Mouse (Mus musculus): ENCODE results near the gene Rhobtb3. TPM values are rescaled to one million over a fixed set of nuclear protein-coding genes. Genes with fewer than 3 reads are reported as not detected.

Gene Rhobtb3
- 0.55 and 1.3 TPM in 2 replicates for polyA plus RNA-seq (2012; ENCODE audit: insufficient read depth, insufficient read length, missing spikeins)

DNA sequence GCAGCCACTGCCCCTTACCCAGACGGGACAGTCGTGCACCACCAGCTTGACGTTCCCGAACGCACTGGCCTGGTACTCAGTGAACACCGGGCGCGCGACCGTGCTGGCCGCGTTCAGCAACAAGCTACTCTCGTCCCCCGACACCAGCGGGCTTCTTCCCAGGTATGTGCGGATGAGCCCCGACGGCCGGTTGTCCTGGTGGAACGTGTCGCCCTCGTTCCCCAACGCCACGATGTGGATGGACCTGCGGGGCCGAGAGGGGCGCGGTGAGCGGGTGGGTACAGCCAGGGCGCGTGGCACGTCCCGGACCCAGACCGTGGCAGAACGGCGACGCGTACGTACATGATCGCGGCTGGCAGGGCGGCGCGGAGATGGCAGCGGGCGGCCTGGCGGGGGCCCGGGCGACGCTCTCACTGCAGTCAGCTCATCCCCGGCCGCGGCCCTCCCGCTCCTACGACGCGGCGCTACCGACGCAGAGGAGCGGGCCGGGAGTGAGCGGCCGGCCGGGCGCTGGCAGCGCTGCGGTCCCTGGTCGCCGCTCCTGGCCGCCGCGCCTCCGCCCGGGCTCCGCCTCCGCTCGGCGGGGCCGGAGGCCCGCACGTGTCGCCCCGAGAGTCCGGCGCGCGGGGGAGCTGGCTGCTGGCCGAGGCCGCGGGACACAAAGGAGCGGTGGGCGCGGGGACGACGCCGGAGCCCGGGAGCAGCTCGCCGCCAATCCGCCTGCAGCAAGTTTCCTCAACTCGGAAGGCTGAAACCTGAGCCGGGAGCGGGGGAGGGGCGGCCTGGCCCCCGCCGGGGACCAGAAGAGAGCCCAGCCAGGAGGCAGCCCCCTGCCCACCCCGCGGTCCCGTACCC is at the start of gene Rhobtb3:
Gene Rhobtb3, minus strand, starts transcription at position 737 of the 855 bp plus-strand sequence.
- peaks cover 5% of the 10 kb centered on the region for H3K4me1 ChIP-seq (ENCODE audit: control insufficient read depth, insufficient read depth, low read length)
- no peak for TF ChIP-seq POLR2A (IDR thresholded peaks at IDR 0.05; ENCODE audit: borderline replicate concordance, low read depth, low read length)
- no peak for TF ChIP-seq CTCF (IDR thresholded peaks at IDR 0.05; ENCODE audit: low read depth, low read length)
- H3K4me3 ChIP-seq (ENCODE audit: insufficient read depth, low read length): peak within 1 kb of the TSS; percentile 85
- H3K27ac ChIP-seq (ENCODE audit: insufficient read depth, low read depth, low read length): no peak within 1 kb of the TSS

DNA sequence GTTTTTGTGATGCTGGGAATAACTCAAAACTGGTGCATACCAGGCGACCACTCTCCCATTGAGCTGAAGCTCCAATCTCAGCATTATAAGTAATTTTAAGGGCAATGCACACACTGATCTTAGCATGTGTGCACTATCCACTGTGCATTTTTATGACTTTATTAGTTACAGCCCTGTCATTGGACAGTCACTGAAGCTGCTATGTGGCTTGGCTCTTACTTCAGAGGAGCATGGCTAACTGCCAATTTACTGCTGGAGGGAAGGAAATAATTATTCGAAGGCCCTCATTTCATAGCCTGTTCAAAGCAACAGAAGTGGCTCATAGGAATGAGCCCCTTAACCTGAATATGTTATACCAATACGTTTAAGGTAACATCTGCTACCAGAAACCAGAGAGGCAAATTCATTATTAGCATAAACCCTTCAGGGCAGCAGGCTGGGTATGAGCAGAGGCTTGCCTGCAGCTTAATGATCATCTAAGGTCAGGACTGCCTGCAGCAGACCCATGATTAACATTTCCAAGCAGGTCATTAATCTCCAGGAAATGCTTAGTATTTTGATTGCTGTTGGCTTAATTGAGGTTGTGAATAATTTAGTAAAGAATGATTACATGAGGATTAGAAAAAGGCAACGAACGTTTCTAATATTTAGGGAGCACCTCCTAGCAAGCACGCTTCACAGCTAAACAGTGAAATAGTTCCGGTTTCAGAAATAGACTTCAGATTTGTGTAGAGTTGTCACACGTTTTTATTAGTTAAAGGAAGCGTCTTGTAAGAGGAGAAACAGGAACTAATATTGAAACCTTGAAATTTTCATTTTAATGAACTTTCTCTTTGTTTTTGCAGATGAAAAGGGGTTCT is 48.7 kb upstream of the Rhobtb3 start:
- TF ChIP-seq CTCF (IDR thresholded peaks at IDR 0.05; ENCODE audit: low read depth, low read length) (no peak), POLR2A (IDR thresholded peaks at IDR 0.05; ENCODE audit: borderline replicate concordance, low read depth, low read length) (no peak)
- peak overlapping the region; percentile 95 for H3K27ac ChIP-seq (ENCODE audit: insufficient read depth, low read depth, low read length)
- H3K4me3 ChIP-seq (ENCODE audit: insufficient read depth, low read length): no peak overlapping the region
- peaks cover 16% of the 10 kb centered on the region for H3K4me1 ChIP-seq (ENCODE audit: control insufficient read depth, insufficient read depth, low read length)

DNA sequence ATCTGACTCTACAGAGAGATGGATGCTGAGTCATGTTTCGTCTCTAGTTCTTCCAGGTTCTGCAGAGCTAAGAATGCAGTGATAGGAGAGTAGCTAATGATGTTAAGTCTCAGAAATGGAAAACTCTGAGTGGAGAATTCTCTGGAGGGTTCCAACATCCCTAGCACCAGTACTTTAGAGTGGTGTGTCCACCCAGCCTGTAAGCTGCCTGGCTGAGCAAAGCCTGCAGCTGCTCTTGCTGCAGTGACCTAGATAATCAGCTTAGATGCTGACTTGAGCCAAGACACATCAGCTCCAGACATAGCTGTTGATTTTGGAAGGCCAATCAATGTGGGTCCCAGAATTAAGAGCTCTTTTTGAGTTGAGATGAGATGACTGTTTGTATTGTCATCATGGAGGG is 44.4 kb upstream of the Rhobtb3 start:
- TF ChIP-seq CTCF (IDR thresholded peaks at IDR 0.05; ENCODE audit: low read depth, low read length): no peak
- TF ChIP-seq POLR2A (IDR thresholded peaks at IDR 0.05; ENCODE audit: borderline replicate concordance, low read depth, low read length): no peak
- no peak overlapping the region for H3K27ac ChIP-seq (ENCODE audit: insufficient read depth, low read depth, low read length)
- H3K4me1 ChIP-seq (ENCODE audit: control insufficient read depth, insufficient read depth, low read length): peaks cover 8% of the 10 kb centered on the region
- H3K4me3 ChIP-seq (ENCODE audit: insufficient read depth, low read length): no peak overlapping the region

- H3K27ac ChIP-seq (ENCODE audit: insufficient read depth, low read depth, low read length): no peak overlapping the region
- H3K4me3 ChIP-seq (ENCODE audit: insufficient read depth, low read length): no peak overlapping the region
- no peak for TF ChIP-seq CTCF (IDR thresholded peaks at IDR 0.05; ENCODE audit: low read depth, low read length)
- TF ChIP-seq POLR2A (IDR thresholded peaks at IDR 0.05; ENCODE audit: borderline replicate concordance, low read depth, low read length): no peak
- H3K4me1 ChIP-seq (ENCODE audit: control insufficient read depth, insufficient read depth, low read length): no peaks in the 10 kb centered on the region
Measured at GRCm38 (mm10) chr13:75981901-75982300, 38.2 kb upstream of the Rhobtb3 start.

DNA sequence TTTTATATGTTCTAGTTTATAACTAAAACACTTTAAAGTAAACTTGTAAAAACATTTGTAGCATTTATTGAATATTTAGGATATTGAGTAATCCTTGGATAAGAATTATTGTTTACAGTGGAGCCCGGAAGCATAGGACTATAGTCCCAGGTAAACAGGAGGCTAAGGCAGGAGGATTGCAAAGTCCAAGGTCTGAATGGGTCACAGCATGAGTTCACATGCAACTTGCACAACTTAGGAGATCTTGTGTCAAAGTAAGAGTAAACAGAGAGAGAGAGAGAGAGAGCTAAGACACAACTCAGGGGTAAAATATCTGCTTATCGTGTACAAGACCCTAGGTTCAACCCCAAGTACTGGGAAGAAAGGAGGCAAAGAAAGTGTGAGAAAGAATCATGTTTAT is 32.9 kb upstream of the Rhobtb3 start:
- no peak for TF ChIP-seq POLR2A (IDR thresholded peaks at IDR 0.05; ENCODE audit: borderline replicate concordance, low read depth, low read length)
- Histone ChIP-seq H3K27ac (ENCODE audit: insufficient read depth, low read depth, low read length) (no peak overlapping the region), H3K4me3 (ENCODE audit: insufficient read depth, low read length) (no peak overlapping the region), H3K4me1 (ENCODE audit: control insufficient read depth, insufficient read depth, low read length) (no peaks in the 10 kb centered on the region)

GRCm38 (mm10) chr13:75976218-75976617 is 32.5 kb upstream of the Rhobtb3 start:
- Histone ChIP-seq H3K4me3 (ENCODE audit: insufficient read depth, low read length) (no peak overlapping the region), H3K27ac (ENCODE audit: insufficient read depth, low read depth, low read length) (no peak overlapping the region), H3K4me1 (ENCODE audit: control insufficient read depth, insufficient read depth, low read length) (no peaks in the 10 kb centered on the region)
- TF ChIP-seq CTCF (IDR thresholded peaks at IDR 0.05; ENCODE audit: low read depth, low read length): no peak

DNA sequence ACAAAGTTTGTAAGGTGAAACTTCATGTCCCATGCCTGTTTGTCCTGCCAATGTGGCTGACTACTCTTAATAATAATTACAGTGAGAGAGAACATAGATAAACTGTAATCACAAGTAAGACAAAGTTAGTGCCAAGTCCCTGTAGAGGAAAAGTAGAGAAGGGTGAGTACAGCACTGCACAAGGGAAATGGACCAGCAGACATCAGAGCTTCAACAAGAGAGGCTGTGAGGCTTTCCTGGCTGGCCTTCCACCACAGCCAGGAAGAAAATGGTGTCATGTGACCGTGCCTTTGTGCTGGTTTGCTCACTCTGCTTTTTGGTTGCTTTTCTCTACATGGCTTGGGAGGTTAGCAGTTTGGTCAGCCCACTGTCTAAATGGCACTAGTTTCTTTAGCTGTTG is 31.9 kb upstream of the Rhobtb3 start:
- no peak overlapping the region for H3K4me3 ChIP-seq (ENCODE audit: insufficient read depth, low read length)
- no peak overlapping the region for H3K27ac ChIP-seq (ENCODE audit: insufficient read depth, low read depth, low read length)
- no peaks in the 10 kb centered on the region for H3K4me1 ChIP-seq (ENCODE audit: control insufficient read depth, insufficient read depth, low read length)
- TF ChIP-seq CTCF (IDR thresholded peaks at IDR 0.05; ENCODE audit: low read depth, low read length) (no peak), POLR2A (IDR thresholded peaks at IDR 0.05; ENCODE audit: borderline replicate concordance, low read depth, low read length) (no peak)

- Histone ChIP-seq H3K4me1 (ENCODE audit: control insufficient read depth, insufficient read depth, low read length) (no peaks in the 10 kb centered on the region), H3K4me3 (ENCODE audit: insufficient read depth, low read length) (no peak overlapping the region), H3K27ac (ENCODE audit: insufficient read depth, low read depth, low read length) (no peak overlapping the region)
- no peak for TF ChIP-seq CTCF (IDR thresholded peaks at IDR 0.05; ENCODE audit: low read depth, low read length)
- no peak for TF ChIP-seq POLR2A (IDR thresholded peaks at IDR 0.05; ENCODE audit: borderline replicate concordance, low read depth, low read length)
Measured at GRCm38 (mm10) chr13:75974481-75974880, 30.8 kb upstream of the Rhobtb3 start.

GRCm38 (mm10) chr13:75966850-75967249 is 23.1 kb upstream of the Rhobtb3 start, which contains the start of gene Spata9:
Gene Spata9, plus strand, starts transcription at chr13:75967150.
- TF ChIP-seq POLR2A (IDR thresholded peaks at IDR 0.05; ENCODE audit: borderline replicate concordance, low read depth, low read length) (no peak), CTCF (IDR thresholded peaks at IDR 0.05; ENCODE audit: low read depth, low read length) (no peak)
- no peak within 1 kb of the TSS for H3K4me3 ChIP-seq (ENCODE audit: insufficient read depth, low read length)

More at GRCm38 (mm10) chr13:75966850-75967249, 23.1 kb upstream of the Rhobtb3 start, which contains the start of gene Spata9:
- Histone ChIP-seq H3K4me1 (ENCODE audit: control insufficient read depth, insufficient read depth, low read length) (no peaks in the 10 kb centered on the region), H3K27ac (ENCODE audit: insufficient read depth, low read depth, low read length) (no peak within 1 kb of the TSS)

All from bone marrow macrophage, adult 2 months (primary cell).